Mouse (Mus musculus): ENCODE measurements at regions not wholly inside any gene's neighbourhood (a gene's known extent, or its start where the extent isn't known, plus 50 kb on each side); places are given as distances from the start of the nearest gene placed in this dataset.
"Not testable (repeated sequence)": the region's sequence is repeated elsewhere in the genome, so short reads cannot be mapped to it uniquely, and the experiment has no call there.

DNA sequence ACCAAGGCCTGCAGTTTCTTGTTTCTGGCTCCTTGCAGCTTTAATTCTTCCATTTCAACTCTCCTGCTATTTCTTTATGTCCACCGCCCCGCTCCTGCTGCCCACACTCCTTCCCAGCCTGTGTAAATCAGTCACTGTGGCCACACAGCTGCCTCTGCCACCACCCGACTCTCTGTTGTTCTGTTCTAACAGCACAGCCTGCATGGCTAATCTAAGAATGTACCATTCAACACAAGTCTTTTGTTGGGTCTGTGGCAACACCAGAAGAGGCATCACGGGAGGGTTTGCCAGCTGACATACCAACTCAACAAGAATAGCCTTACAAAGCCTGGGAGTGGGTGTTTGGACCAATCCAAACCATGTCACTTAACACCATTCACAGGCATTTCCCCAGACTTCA lies 264.9 kb upstream of the Pum3 start:
- no peak for DNase-seq

DNA sequence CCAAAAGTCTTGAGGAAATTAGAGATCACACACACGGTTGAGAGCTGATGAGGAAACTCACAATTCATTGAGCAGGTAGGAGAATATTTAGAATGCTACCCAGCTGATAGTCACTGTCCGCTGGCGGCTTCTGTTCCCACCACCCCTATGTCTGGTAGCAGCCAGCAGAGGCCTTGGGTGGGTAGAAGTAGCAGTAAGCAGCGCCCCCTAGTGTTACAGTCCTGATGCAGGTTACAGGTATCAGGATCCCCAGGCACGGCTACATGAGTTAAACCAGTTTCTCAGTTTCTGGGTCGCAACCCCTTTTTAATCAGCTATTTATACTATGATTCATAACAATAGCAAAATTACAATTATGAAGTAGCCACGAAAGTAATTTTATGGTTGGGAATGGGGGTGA lies 264.1 kb upstream of the Pum3 start:
- no peak for DNase-seq

DNA sequence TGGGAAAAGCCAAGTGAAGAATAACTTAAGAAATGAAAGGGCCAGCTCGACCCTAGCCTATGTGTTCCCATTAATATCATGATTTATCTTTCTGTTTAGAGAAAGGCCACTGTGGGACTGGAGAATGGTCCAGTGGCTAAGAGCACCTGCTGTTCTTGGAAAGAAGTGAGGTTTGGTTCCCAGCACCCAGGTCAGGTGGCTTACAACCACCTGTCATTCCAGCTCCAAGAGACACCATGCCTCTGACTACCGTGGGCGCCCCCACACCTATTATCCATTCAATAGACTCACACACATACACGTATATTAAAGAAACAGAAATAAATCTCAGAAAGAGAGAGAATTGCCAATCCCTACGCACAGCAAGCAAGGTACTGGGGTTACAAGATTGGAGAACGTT lies 263.3 kb upstream of the Pum3 start:
- DNase-seq: no peak

DNA sequence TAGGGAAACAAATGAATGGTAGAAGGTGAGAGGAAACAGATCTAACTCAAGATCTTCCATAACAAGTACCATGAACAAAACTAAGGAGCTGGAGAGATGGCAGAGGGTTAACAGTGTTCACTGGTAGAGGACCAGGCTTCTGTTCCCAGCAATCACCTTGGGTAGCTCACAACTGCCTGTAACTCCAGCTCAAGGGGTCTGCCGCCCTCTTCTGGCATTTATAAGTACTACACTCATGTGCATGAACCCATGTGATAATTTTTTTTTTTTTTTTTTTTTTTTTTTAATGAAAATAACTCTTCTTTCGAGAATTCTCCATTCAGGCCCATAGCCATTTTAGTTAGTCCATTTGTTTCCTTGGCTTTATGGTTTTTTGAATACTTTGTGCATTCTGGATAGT lies 253.8 kb upstream of the Pum3 start:
- DNase-seq: no peak

DNA sequence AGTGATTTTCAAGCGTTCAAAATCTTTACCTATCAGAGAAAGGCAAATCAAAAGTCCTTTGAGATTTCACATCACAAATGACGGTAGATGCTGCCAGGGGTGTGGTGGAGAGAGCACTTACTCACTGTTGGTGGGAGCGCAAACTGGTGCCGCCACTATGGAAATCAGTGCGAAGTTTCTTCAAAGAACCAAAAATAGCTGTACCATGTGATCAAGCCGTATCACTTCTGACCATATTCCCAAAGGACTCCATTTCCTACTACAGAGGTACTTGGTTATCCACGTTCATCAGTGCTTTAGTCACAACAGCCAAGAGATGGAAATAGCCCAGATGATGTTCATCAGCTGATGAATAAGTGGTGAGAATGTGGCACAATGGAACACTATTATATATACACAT lies 249.8 kb upstream of the Pum3 start:
- no peak for DNase-seq

DNA sequence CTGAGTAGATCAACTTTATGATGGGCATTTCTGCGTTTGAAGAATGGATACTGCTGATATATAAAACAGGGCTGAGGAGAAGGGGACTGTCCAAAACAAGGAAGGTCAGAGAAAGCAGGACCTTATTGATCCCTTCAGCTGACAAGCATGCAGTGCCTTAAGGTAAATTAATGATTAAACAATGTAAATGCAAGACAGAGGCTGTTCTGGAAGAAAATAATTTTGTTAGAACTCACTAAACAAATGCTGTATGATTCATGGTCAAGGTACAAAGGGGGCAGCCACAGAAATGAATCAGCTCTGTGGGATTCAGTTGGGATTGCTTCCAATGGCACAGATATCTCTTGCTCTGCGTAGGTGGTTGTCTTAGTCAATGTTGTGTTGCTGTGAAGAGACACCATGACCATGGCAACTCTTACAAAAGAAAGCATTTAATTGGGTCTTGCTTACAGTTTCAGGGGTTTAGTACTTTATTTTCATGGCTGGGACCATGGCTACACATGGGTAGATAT lies 243.1 kb upstream of the Pum3 start:
- DNase-seq: no peak

DNA sequence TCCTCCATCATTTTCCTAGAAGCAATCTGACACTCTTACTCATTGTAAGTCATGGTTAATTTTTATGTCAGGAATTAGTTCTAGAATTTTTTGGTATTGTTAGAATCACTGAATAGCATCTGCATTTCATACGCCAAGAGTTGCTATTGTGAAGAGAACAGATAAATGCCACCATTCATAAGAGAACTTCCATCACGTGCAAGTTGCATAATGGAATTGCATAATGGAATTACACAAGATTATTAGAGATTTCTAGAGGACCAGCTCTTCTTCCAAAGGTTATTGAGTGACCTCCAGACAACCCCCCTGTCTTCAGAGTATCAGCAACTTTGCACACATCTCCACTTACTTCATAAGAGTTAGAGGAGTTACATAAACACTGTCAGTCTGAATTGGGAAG lies 233.7 kb upstream of the Pum3 start:
- DNase-seq: no peak

DNA sequence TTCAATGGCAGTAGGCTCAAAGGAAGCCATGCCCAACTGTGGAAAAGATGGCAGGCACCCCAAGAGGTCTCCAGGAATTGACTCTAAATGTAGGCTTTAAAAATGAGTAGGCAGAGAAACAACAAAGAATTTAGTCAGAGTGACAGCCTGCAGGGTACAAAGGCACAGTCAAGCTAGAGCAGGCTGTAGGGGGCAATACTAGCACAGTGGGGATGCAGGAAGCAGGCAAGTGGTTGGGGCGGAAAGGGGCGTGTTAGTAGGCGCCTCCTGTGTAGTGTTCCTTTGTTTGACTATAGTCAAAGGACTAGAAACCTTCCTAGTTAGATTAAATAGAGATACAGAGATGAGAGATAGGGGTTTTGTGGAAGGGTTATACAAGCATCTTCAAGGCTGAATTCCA lies 211.4 kb upstream of the Pum3 start:
- no peak for DNase-seq

DNA sequence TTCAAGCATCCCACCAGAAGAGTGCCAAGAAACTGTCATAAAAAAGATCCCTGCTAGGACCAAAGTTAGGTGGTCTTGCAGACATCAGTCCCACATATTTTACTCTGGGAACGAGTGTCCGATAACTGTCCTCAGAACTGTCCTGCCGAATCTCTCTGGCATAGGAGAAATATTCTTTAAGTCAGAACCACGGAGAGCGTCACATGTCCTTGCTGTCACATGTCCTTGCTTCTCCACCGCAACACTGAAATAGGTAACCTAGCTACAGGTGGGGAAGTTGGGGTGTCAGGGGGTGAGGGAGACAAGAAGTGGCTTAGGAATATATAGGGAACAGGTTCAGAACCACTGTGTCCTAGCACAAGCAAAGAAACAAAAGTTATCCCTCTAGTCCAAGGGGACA lies 203.5 kb upstream of the Pum3 start:
- DNase-seq: no peak

DNA sequence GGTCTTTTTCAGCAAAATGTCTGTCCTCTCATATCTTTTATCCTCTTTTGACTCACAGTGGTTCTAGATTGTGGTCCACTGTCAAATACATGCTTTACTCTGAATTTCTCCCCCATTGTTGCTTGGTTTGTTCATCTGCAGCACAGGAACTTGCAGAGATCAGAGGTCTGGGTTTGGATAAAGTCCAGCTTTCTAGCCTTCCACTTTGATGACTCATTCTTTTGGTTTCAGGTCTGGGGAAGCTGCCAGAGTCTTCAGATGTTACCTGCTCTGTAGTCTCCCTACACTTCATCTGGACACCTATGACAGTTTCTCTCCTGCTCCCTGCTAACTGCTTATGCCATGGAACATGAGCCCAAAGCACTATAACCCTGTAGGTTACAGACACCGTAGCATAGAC lies 198.0 kb upstream of the Pum3 start:
- peak; percentile 34 for DNase-seq

DNA sequence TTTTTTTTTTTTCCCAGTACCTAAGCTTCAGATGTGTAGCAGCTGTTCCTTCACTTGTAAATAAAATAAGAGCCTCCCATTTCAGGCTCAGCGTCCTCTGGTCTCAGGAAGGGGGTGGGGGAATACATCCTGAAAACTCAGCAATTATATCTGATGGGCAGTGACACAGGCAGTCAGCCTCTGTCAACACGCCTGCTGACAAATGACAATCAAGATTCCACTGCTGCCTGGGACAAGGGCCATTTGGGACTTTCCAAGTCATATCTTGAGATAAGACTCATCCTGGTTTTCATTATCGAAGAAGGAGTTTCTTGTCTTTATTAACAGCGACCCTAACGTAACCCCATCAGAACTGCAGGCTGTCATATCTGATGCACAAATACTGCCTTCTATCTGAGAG lies 187.9 kb upstream of the Pum3 start:
- no peak for DNase-seq

DNA sequence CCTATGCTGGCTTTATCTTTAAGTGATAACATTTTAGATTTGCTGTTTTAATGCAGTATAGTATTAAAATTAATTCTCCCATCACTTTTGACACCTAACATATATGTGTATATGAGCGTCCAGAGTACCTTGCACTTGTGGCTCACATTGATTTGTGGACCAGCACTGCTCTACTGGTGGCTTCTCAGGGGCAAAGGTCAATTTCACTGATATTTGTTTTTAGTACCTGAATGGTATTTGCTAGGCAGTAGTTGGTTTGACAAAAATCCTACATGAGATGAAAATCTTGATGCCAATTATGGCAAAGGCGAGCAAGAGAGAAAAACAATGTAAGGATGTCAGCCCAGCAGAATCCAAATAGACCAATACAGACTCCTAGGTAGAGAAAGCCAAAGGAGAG lies 177.3 kb upstream of the Pum3 start:
- no peak for DNase-seq

DNA sequence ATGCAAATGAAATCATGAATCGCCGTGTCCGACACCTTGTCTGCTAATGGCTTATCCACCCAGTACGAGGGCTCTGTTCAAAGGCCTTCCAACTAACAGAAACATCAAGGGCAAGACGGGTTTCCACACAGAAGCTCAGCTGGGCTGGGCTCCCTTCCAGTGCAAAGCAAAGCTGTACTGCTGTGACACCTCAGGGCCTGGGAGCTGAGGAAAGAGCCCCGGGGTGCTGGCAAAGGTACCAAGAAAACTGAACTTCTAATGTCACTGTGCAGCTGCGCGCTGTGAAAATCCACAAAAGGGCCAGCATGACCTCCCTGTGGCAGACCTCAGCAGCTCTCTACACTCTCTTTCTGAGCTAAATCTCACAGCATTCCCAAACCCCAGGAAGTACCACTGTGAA lies 173.7 kb upstream of the Pum3 start:
- no peak for DNase-seq

DNA sequence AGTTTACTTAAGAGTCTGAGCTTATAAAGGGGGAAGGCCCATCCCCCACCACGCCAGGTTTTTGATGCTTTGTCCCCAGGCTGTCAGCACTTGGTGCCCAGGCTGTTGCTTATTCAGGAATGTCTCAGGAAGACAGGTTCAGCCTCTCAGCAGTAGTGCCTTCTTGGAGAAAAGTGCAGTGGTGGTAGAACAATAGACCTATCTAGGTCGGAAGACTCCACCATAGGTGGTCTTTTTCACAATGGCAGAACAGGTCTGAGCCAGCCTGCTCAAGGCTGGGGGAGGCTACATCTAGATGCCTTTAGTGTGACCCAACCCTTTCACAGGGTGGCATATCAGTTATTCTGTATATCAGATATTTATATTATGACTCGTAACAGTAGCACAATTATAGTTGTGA lies 171.9 kb upstream of the Pum3 start:
- DNase-seq: no peak

DNA sequence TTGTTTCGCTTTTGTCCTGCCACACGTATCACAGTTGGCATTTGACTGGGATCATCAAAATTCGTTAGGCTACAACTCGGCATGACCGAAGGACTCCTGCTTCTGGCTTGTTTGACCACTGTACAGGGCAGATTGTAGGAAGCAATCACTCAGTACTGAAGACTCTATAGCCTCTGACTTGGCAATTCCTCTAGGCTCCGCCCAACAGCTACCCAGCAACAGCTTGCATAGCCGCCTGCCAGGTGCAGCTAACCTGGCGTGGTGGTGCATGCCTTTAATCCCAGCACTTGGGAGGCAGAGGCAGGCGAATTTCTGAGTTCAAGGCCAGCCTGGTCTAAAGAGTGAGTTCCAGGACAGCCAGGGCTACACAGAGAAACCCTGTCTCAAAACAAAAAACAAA lies 170.8 kb upstream of the Pum3 start:
- DNase-seq: not testable (repeated sequence)

DNA sequence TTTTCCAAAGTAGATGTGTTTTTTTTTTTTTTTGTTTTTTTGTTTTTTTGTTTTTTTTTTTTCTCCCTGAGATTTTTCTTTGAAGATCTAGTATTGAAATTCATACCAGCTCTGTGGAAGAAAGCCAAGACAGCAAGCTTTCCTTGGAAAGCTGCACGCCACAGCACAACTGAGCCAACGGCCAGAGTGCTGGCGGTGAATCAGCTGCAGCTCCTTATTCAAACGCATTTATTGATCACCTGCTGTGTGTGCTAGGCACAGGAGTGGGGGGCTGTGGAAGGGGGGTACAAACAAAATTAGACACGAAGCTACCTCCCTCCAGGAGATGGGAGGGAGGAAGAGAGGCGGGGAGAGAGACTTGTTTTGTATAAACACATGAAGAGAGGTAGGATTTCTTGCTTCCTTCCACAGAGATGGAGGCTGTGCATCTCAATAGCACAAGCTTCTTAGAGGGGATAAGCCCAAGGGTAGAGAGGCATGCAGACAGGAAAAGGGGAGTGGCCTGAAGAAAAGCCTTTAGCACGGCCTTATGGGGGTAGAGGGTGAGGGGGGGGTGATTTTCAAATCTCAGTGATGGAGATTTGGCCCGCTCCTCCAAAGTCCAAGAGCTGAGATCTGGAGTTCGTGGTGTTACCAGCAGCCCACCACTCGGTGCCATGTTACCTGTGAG lies 170.1 kb upstream of the Pum3 start:
- DNase-seq: no peak

DNA sequence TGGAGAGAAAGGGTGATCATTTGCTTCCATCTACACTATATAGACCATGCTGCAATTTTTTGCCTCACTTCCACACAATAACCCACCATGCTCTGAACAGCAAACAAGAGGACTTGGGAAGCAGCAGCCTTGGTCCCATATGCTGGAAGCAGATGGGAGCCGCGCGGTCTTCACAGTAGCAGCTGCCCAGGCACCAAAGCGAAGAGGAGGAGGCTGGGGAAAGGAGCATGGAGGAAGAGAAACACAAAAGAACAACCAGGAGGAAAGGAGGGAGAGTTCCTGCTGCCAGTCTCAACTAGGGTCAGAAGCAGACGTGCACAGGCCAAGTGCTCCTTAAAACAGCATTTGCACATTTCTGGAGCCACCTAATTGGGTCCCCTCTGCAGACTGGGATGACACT lies 168.7 kb upstream of the Pum3 start:
- DNase-seq: no peak

DNA sequence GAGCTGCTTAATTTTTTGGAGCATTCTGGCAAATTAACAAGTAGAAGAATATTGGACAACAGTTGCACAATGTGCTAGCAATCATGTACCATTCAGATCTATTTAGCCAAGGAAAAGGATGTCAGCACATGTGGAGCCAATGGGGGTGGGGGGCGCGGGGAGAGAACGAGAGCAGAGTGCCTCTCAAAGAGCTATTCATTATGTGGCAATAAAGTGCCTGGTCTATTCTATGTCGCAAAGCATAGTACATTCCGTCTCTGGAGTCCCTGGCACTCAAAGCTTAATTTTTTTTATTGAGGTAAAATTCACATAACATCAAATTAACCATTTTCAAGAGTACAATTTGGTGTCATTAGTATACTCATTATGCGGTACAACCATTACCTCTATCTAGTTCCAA lies 155.9 kb upstream of the Pum3 start:
- no peak for DNase-seq

DNA sequence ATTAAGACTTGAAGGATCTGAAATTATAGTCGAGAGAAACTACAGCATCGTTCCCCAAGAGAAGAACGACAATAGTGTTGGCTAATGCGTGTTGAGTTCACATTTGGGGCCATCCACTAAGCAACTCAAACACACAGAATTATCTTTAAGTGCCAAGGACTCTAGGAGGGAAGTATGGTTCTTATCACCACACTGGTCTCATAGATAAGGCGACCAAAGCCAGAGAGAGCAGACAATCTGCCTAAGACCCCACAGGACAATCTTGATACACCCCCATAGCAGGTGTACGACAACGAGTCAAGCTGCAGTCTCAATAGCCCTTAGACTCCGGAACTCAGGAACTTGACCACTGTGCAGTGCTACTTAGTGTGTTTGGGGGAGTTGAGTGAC lies 152.5 kb upstream of the Pum3 start:
- no peak for DNase-seq

DNA sequence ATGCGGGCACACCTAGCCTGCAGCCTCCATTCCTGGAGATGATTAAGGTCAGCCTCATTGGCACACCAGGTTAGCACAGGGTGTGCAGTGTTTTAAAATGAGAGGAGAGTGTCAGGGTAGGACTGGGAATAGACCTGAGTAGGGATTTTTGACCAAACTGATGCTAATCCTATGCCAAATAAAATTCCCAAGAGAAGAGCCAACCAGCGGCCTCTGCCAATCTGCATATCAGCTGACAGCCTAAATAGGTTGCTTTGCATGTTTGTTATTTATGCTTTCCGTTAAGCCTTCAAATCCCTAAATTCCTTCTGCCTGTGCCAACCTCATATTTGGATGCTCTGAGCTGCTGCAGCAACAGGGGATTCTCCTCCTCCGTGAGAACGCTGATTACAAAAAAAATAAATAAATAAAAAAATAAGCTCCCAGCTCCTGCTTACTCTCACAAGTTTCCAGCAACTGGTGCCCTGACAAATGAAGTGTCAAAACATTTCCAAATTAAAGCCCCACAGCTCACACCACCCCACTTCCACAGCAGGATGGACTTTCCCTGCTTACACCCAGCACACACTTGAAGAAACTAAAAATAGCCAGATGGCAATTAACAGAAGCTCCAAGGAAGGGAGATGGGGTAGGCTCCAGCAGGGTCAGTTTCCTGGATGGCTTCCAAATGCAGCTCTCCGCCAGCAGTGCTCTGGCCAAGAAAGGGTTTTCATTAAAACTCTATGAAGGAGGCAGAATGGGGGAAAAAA lies 151.9 kb upstream of the Pum3 start:
- DNase-seq: no peak

DNA sequence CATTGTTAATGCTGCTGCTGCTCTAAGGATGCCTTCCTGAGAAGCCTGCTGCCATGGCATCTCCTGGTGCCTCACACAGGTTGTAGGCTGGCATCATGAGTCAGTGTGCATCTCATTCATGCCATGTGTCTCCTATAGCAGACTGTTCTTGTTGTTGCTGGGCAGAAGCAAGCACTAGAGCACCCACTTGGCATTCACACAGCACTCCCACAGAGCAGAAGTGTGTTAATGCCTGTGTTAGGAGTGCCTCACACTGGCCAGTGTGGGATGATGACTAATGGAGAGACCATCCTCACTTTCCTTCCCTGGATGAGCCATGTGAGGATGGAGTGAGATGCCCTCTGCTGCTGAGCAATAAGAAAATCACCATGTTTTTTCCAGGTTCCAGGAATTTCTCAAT lies 146.9 kb upstream of the Pum3 start:
- DNase-seq: no peak

DNA sequence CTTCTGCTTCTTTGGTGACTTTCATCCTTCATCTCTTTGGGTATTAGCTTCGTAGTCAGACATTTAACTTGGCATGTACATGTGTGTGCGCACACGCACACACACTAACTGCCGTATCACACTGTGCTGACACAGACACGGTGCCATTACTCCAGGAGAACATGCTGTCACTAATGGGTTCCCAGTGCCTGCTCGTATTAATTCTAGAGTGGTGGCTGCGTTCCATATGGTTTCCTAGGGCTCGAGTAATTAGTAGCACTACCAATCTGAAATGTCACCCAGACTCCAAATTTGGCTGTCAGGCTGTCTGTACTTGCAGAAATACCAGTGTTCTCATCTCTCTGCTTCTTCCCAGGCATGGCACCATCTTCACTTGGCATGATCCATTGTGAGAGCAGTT lies 137.3 kb upstream of the Pum3 start:
- no peak for DNase-seq

DNA sequence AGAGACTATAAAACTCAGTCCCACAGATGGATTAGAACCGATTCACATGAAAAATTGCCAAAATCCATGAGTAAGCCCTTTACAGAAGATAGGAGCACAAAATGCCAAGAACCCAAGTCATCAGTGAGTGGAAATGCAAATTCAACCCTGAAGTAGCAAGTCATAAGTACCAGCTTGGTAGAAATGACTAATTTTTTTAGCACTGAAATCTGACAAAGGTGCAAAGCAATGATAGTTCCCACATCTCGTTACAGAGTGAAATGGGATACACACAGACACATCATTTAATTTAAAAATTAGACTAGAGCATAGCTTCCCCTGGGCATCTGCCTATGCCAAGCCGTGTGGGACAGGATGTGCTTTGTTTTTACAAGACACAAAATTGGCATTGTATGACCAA lies 136.4 kb upstream of the Pum3 start:
- DNase-seq: no peak

DNA sequence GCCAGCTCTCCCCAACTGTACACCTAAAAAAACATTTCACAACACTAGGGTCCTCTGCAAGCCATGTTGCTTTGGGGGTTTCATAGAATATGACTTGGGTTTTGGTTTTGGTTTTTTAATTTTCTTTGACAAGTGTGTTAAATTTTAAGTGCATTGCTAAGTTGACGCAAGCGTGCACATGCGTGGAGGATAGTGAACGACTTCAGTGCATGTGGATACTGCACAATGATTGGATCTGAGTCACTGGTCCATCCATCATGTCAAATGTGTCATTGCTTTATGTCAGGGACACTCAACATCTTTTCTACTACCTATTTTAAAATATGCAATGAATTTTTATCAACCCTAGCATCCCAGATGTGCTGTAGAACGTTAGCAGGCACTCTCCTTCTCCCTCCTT lies 134.5 kb upstream of the Pum3 start:
- DNase-seq: peak; percentile 7
